Mouse (Mus musculus) liver, adult 2 months (tissue): ENCODE measurements around the gene Sun1. TPM values are rescaled to one million over a fixed set of nuclear protein-coding genes. Genes with fewer than 3 reads are reported as not detected.

Experiments used
- DNase-seq: peaks from one replicate; pipeline ENCODE4 v3.0.0-alpha.2; 2011; ENCODE audit warnings: low read depth, low spot score; ENCODE audit errors: extremely low read depth
- H3K27ac ChIP-seq: fragments of 200-500 bp; replicated peaks from 2 replicates; pipeline ENCODE4 v1.5.1; 2012; ENCODE audit warnings: low read depth, mild to moderate bottlenecking, control low read depth, inconsistent platforms, low read length; ENCODE audit not compliant: insufficient read depth
- H3K27me3 ChIP-seq: fragments of 200-500 bp; 2 replicates; pipeline ENCODE4 v1.6.1; 2012; ENCODE audit warnings: mild to moderate bottlenecking, moderate library complexity, low read length, inconsistent platforms; ENCODE audit not compliant: control insufficient read depth, insufficient read depth
- H3K36me3 ChIP-seq: fragments of 200-500 bp; 2 replicates; pipeline ENCODE4 v1.6.1; 2012; ENCODE audit warnings: low read length, inconsistent platforms; ENCODE audit not compliant: control insufficient read depth, insufficient read depth
- H3K4me1 ChIP-seq: fragments of 200-500 bp; 2 replicates; pipeline ENCODE4 v1.6.1; 2011; ENCODE audit warnings: low read length; ENCODE audit not compliant: control insufficient read depth, insufficient read depth
- H3K4me3 ChIP-seq: fragments of 200-500 bp; 2 replicates; pipeline ENCODE4 v1.5.1; 2011; ENCODE audit warnings: low read depth, mild to moderate bottlenecking, control low read depth, low read length, moderate library complexity; ENCODE audit not compliant: insufficient read depth
- H3K79me2 ChIP-seq: fragments of 200-500 bp; 2 replicates; pipeline ENCODE4 v1.6.1; 2012; ENCODE audit warnings: inconsistent platforms, mild to moderate bottlenecking, low read length, moderate library complexity; ENCODE audit not compliant: control insufficient read depth, insufficient read depth
- H3K9ac ChIP-seq: fragments of 200-500 bp; 2 replicates; pipeline ENCODE4 v1.6.1; 2012; ENCODE audit warnings: low read depth, mild to moderate bottlenecking, control low read depth, inconsistent platforms, low read length
- CTCF ChIP-seq: fragments of 200-500 bp; IDR thresholded peaks from 2 replicates; pipeline ENCODE4 v1.5.1; 2011; ENCODE audit warnings: low read depth, low read length, control low read depth
- POLR2A ChIP-seq: fragments of 200-500 bp; IDR thresholded peaks from 2 replicates; pipeline ENCODE4 v1.6.1; 2011; ENCODE audit warnings: low read length, control low read depth; ENCODE audit not compliant: insufficient read depth; ENCODE audit errors: extremely low read depth
- WGBS: fragments of 180-500 bp; shearing (Covaris S2); methylation state at CpG from one replicate; pipeline ENCODE4 v1.1.7; 2018; 5-methylcytosine and 5-hydroxymethylcytosine counted together
- polyA plus RNA-seq: library from polyadenylated mRNA; depleted of rRNA; stranded (reverse); fragments of >200 nt; gene quantifications from 2 replicates; pipeline ENCODE4 v1.2.3, GENCODE M21; 2012
- total RNA-seq: library from RNA; depleted of rRNA; stranded (reverse); fragments of >200 nt; gene quantifications from 2 replicates; pipeline ENCODE4 v1.2.3, GENCODE M21; 2014

Sun1 gene
- total and polyA plus RNA-seq, 2 experiments = 8.8 to 15.6 TPM

- Histone ChIP-seq H3K27ac (no peak overlapping the region), H3K4me1 (no peaks in the 10 kb centered on the region), H3K27me3 (no peaks in the 10 kb centered on the region), H3K36me3 (peaks cover 8% of the 10 kb centered on the region; the same call in 1 of the 2 replicates), H3K4me3 (no peak overlapping the region), H3K79me2 (no peaks in the 10 kb centered on the region), H3K9ac (no peak overlapping the region)
- no peak for DNase-seq
- TF ChIP-seq POLR2A = no peak
- no peak for TF ChIP-seq CTCF
- WGBS = 83% methylated on average over 4 of the region's 4 CpGs
These were observed 15.5 kb upstream of the Sun1 start for GRCm38 (mm10) chr5:139184897-139185296.

GRCm38 (mm10) chr5:139189726-139190125 is 10.7 kb upstream of the Sun1 start:
- H3K4me3 ChIP-seq = no peak overlapping the region
- TF ChIP-seq POLR2A (no peak), CTCF (no peak)
- H3K36me3 ChIP-seq = peaks cover 8% of the 10 kb centered on the region; the same call in 1 of the 2 replicates
- no peak for DNase-seq
- no peaks in the 10 kb centered on the region for H3K79me2 ChIP-seq
- 94% methylated on average over 5 of the region's 5 CpGs for WGBS
- H3K27ac ChIP-seq = no peak overlapping the region
- H3K9ac ChIP-seq = no peak overlapping the region
- no peaks in the 10 kb centered on the region for H3K27me3 ChIP-seq
- no peaks in the 10 kb centered on the region for H3K4me1 ChIP-seq

- TF ChIP-seq POLR2A = no peak
- TF ChIP-seq CTCF = no peak
- H3K4me1 ChIP-seq = no peaks in the 10 kb centered on the region
- H3K36me3 ChIP-seq = peaks cover 3% of the 10 kb centered on the region; the same call in 1 of the 2 replicates
- DNase-seq = no peak
- 79% methylated on average over 5 of the region's 5 CpGs for WGBS
- H3K9ac ChIP-seq = no peak overlapping the region
- no peak overlapping the region for H3K27ac ChIP-seq
- no peaks in the 10 kb centered on the region for H3K27me3 ChIP-seq
- no peaks in the 10 kb centered on the region for H3K79me2 ChIP-seq
- H3K4me3 ChIP-seq = no peak overlapping the region
These were observed 9.5 kb upstream of the Sun1 start for GRCm38 (mm10) chr5:139190958-139191357.

DNA sequence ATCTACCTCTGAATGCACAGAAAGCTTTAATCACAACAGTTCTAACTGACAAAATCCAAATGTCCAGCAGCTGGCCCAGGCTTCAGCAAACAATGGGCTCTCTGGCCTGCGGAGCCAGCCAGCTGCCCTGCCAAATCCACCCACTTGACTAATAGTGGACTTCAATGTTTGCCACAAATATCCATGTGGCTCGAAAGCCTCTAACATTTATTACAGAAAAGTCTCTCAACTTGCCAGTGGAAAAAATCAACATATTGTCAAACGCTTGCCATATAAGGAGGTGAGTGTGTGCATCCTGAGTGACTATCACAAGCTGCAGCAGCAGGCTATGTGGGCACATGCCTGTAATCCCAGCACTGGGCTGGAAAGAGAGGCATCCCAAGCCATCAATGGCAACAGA is 1.7 kb upstream of the Sun1 start:
- Histone ChIP-seq H3K9ac (no peak overlapping the region), H3K4me3 (no peak overlapping the region), H3K36me3 (no peaks in the 10 kb centered on the region), H3K4me1 (peaks cover 14% of the 10 kb centered on the region), H3K79me2 (peaks cover 17% of the 10 kb centered on the region), H3K27me3 (no peaks in the 10 kb centered on the region), H3K27ac (peak overlapping the region; percentile 60)
- DNase-seq = peak; percentile 83
- 19% methylated on average over 3 of the region's 3 CpGs for WGBS
- TF ChIP-seq POLR2A (no peak), CTCF (no peak)

- Histone ChIP-seq H3K27ac (peak overlapping the region; percentile 85), H3K36me3 (no peaks in the 10 kb centered on the region), H3K9ac (peak overlapping the region; percentile 42), H3K79me2 (peaks cover 17% of the 10 kb centered on the region), H3K4me1 (peaks cover 14% of the 10 kb centered on the region), H3K27me3 (no peaks in the 10 kb centered on the region), H3K4me3 (peak overlapping the region; percentile 98; the same call in 1 of the 2 replicates)
- WGBS = 24% methylated on average over 2 of the region's 2 CpGs
- TF ChIP-seq POLR2A (no peak), CTCF (no peak)
- no peak for DNase-seq
These were observed 822 bp upstream of the Sun1 start for GRCm38 (mm10) chr5:139199636-139199994.

GRCm38 (mm10) chr5:139200770-139201569 is 533 bp downstream of the Sun1 start:
- no peaks in the 10 kb centered on the region for H3K36me3 ChIP-seq
- no peaks in the 10 kb centered on the region for H3K27me3 ChIP-seq
- H3K9ac ChIP-seq = peak overlapping the region; percentile 98
- H3K4me3 ChIP-seq = peak overlapping the region; percentile 98
- H3K27ac ChIP-seq = peak overlapping the region; percentile 77
- TF ChIP-seq CTCF = no peak
- TF ChIP-seq POLR2A = no peak
- H3K4me1 ChIP-seq = peaks cover 14% of the 10 kb centered on the region
- DNase-seq = no peak
- H3K79me2 ChIP-seq = peaks cover 22% of the 10 kb centered on the region
- 3% methylated on average over 57 of the region's 57 CpGs for WGBS
